Mouse (Mus musculus) heart, adult 2 months (tissue): ENCODE data around the gene Ifi207. TPM values are rescaled to one million over a fixed set of nuclear protein-coding genes. Genes with fewer than 3 reads are reported as not detected.
A peak's percentile ranks its signal among the peaks of the same experiment; 100 is the strongest.
"Not testable (repeated sequence)": the region's sequence is repeated elsewhere in the genome, so short reads cannot be mapped to it uniquely, and the experiment has no call there.

Experiments
- DNase-seq, 2 experiments: peaks; one replicate each; pipeline ENCODE4 v3.0.0; 2021
- H3K27ac ChIP-seq: fragments of 200-600 bp; 2 replicates; pipeline ENCODE4 v1.8.1; 2022
- H3K27me3 ChIP-seq: fragments of 200-500 bp; 2 replicates; pipeline ENCODE4 v1.6.1; 2012; ENCODE audit warnings: mild to moderate bottlenecking, low read length, inconsistent platforms, mixed read lengths; ENCODE audit not compliant: control insufficient read depth, insufficient read depth
- H3K36me3 ChIP-seq: fragments of 200-500 bp; 2 replicates; pipeline ENCODE4 v1.6.1; 2012; ENCODE audit warnings: low read length, inconsistent platforms; ENCODE audit not compliant: control insufficient read depth, insufficient read depth
- H3K4me1 ChIP-seq: fragments of 200-500 bp; 2 replicates; pipeline ENCODE4 v1.6.1; 2011; ENCODE audit warnings: low read length; ENCODE audit not compliant: control insufficient read depth, insufficient read depth
- H3K4me3 ChIP-seq: fragments of 200-600 bp; 2 replicates; pipeline ENCODE4 v1.8.1; 2022
- H3K79me2 ChIP-seq: fragments of 200-500 bp; replicated peaks from 2 replicates; pipeline ENCODE4 v1.6.1; 2012; ENCODE audit warnings: mild to moderate bottlenecking, inconsistent platforms, low read length, moderate library complexity, mixed read lengths; ENCODE audit not compliant: control insufficient read depth, insufficient read depth
- H3K9ac ChIP-seq: fragments of 200-500 bp; 2 replicates; pipeline ENCODE4 v1.6.1; 2012; ENCODE audit warnings: low read depth, mild to moderate bottlenecking, control low read depth, inconsistent platforms, low read length, mixed read lengths
- CTCF ChIP-seq: fragments of 200-600 bp; IDR thresholded peaks from 2 replicates; pipeline ENCODE4 v1.8.1; 2022; ENCODE audit warnings: antibody characterized with exemption, mild to moderate bottlenecking, moderate library complexity
- EP300 ChIP-seq: fragments of 200-500 bp; IDR thresholded peaks from 2 replicates; pipeline ENCODE4 v1.6.1; 2011; ENCODE audit warnings: low read depth, low read length, control low read depth; ENCODE audit not compliant: insufficient read depth
- POLR2A ChIP-seq: fragments of 200-500 bp; IDR thresholded peaks from 2 replicates; pipeline ENCODE4 v1.6.1; 2011; ENCODE audit warnings: mild to moderate bottlenecking, low read depth, low read length, control low read depth; ENCODE audit not compliant: insufficient read depth
- WGBS: fragments of 180-500 bp; shearing (Covaris S2); methylation state at CpG from one replicate; pipeline ENCODE4 v1.1.7; 2018; 5-methylcytosine and 5-hydroxymethylcytosine counted together
- intact Hi-C: fragments of 180-260 bp; cut with DNase I; formaldehyde crosslinking; loops from one replicate; pipeline ENCODE4 v1.15.1; 2025
- polyA plus RNA-seq: library from polyadenylated mRNA; depleted of rRNA; stranded (reverse); fragments of >200 nt; gene quantifications from 2 replicates; pipeline ENCODE4 v1.2.3, GENCODE M21; 2012; rRNA removed
- total RNA-seq, 2 experiments: library from RNA; stranded (reverse); gene quantifications; 2 replicates each; pipeline ENCODE4 v1.2.3; 2021

Ifi207 gene
- total and polyA plus RNA-seq, 3 experiments, result 5.8 to 8.5 (median 5.9) TPM

- DNase-seq, result no peak
- Histone ChIP-seq H3K4me3 (no peak overlapping the region), H3K36me3 (no peaks in the 10 kb centered on the region), H3K79me2 (no peaks in the 10 kb centered on the region), H3K27me3 (no peaks in the 10 kb centered on the region), H3K9ac (no peak overlapping the region), H3K27ac (no peak overlapping the region), H3K4me1 (no peaks in the 10 kb centered on the region)
- TF ChIP-seq EP300 (no peak), POLR2A (no peak), CTCF (no peak)
- intact Hi-C loops, result no loop called here
- WGBS, result 24% methylated on average over 2 of the region's 2 CpGs
Measured at GRCm38 (mm10) chr1:173736986-173737385, 4.6 kb downstream of the Ifi207 start.

DNA sequence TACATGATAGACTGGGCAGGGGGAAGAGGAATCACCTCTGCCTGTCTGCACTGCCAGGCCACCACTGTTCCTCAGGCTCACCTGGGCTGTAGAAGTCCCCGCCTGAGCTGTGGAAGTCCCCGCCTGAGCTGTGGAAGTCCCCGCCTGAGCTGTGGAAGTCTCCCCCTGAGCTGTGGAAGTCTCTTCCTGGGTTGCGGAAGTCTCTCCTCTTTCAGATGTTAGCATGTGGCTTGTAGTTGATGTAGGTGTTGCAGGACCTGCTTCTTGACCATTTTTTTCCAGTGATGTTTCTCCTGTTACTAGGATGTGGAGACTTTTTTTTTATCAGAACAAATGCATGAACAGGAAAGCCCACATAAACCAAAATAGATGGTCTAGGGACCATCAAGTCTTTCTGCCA, 6.5 kb downstream of the Ifi207 start:
- H3K79me2 ChIP-seq, intact Hi-C loops: not testable (repeated sequence)
- 78% methylated on average over 4 of the region's 4 CpGs for WGBS

DNA sequence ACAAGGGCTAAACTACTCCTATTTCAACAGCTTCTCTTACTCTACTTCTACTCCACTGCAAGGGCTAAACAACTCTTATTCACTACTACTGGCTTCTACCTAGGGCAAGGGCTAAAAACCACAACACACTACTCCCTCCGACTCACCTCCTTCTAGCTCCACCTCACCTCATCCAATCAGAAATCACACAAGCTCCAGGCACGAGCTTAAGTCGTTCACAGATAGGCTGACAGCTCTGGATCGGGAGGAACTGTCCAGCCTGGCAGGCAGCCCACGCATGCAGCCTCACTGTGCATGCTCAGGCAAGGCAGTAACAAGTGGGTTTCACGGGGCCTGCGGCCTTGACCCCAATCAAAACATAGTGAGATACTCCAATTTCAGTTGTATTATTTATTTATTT, 8.3 kb downstream of the Ifi207 start:
- Histone ChIP-seq H3K9ac (no peak overlapping the region), H3K27ac (no peak overlapping the region), H3K27me3 (no peaks in the 10 kb centered on the region), H3K79me2 (no peaks in the 10 kb centered on the region), H3K4me3 (no peak overlapping the region), H3K4me1 (no peaks in the 10 kb centered on the region), H3K36me3 (no peaks in the 10 kb centered on the region)
- TF ChIP-seq CTCF (no peak), EP300 (no peak), POLR2A (no peak)
- DNase-seq, result peak in 1 of 2 experiments; percentile 24
- 23% methylated on average over 7 of the region's 7 CpGs for WGBS
- intact Hi-C loops, result no loop called here

More for the DNA sequence above, 6.5 kb downstream of the Ifi207 start:
- H3K27ac ChIP-seq, H3K4me1 ChIP-seq, H3K36me3 ChIP-seq, DNase-seq, H3K9ac ChIP-seq, H3K27me3 ChIP-seq, H3K4me3 ChIP-seq: not testable (repeated sequence)

DNA sequence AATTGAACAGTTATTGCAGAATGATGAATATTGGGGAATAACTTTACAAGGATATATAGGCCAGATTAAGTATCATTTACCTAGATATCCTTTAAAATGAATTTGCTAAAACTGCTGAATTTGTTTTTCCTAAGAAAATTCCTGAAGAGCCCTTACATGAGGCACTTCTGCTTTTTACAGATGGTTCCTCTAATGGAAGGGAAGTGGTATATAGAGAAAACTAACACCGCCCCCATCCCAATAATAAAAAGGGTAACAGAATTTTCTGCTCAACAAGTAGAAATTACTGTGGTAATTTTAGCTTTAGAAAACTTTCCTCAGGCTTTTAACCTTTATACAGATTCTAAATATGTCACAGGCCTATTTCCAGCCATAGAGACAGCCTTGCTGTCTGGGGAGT, 47.3 kb downstream of the Ifi207 start:
- H3K27me3 ChIP-seq, result no peaks in the 10 kb centered on the region
- H3K9ac ChIP-seq, result no peak overlapping the region
- no peak overlapping the region for H3K27ac ChIP-seq
- intact Hi-C loops, result no loop called here
- no peaks in the 10 kb centered on the region for H3K4me1 ChIP-seq
- TF ChIP-seq EP300 (no peak), CTCF (no peak), POLR2A (no peak)
- H3K79me2 ChIP-seq, result no peaks in the 10 kb centered on the region
- DNase-seq, result no peak
- no peak overlapping the region for H3K4me3 ChIP-seq
- no peaks in the 10 kb centered on the region for H3K36me3 ChIP-seq
- 83% methylated on average over 1 of the region's 1 CpGs for WGBS

DNA sequence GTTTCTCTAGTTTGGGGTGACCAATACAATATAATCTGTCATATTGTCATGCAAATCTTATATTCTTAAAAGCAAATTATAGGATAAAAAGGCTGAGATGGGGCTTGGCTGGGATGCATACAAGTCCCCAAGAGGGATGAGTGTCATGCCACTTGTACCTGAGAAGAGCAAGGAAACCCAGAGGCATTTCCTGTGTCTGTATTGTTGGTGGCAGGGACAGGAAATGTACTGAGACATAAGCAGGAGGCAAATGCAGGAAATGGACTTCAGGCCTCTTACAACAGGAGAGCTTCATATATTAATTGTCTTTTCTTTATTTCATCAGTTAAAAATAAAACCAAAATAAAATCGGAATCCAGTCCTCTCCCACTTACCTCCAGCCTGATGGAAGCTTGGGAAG, 62.9 kb downstream of the Ifi207 start:
- H3K9ac ChIP-seq, H3K36me3 ChIP-seq, H3K79me2 ChIP-seq, H3K27me3 ChIP-seq, H3K4me1 ChIP-seq, H3K27ac ChIP-seq, DNase-seq, H3K4me3 ChIP-seq, intact Hi-C loops: not testable (repeated sequence)
- 28% methylated on average over 1 of the region's 1 CpGs for WGBS

DNA sequence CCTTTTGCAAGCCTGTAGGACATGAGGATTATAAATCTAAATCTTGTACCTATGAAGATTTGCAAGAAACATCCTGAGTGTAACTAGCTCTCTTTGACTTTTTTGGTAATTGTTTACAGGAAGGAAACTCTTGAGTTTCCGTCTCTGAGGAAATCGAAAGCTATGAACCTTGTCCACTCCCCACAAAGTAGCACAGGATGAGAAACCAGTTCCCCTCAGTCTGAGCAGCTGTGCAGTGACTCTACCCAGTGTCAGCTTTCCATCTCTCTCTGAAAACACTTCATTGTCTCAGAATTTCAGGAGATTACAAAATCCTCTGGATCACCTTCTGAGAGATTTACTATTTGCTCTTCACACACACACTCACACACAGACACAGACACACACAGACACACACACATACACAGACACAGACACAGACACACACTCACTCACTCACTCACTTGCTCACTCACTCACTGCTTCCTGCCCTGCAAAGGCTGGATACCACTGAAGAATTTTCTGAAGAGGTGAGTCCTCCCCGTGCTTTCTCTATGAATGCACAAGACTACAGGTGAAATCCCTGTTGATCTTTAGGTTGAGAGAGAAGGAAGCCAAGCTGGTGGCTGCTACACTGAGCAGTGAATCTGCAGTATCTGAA, 68.0 kb downstream of the Ifi207 start, which contains the start of gene Ifi208:
Ifi208 (plus strand) TSS at position 218 of the 640 bp plus-strand sequence.
- H3K27ac ChIP-seq, result peak within 1 kb of the TSS; percentile 23
- intact Hi-C loops, H3K9ac ChIP-seq, H3K4me3 ChIP-seq, H3K79me2 ChIP-seq, H3K27me3 ChIP-seq, DNase-seq, H3K36me3 ChIP-seq, H3K4me1 ChIP-seq: not testable (repeated sequence)
- WGBS, result 29% methylated on average over 3 of the region's 3 CpGs

Other genes with a start within 250 kb of the Ifi207 start
- gene Ifi214, start 205.8 kb downstream of the Ifi207 start, total RNA-seq, result under 1 TPM in 1 of 2 experiments, not detected in 1; 0.11 TPM
- 0.16 and 0.18 TPM in 2 replicates for gene Ifi214, start 205.8 kb downstream of the Ifi207 start, polyA plus RNA-seq
- under 1 TPM; 0.13 to 0.25 TPM for gene Ifi213, start 142.5 kb downstream of the Ifi207 start, total RNA-seq
- gene Ifi213, start 142.5 kb downstream of the Ifi207 start, polyA plus RNA-seq, result 1.1 and 1.6 TPM in 2 replicates
- gene Ifi209, start 110.8 kb downstream of the Ifi207 start, total RNA-seq, result under 1 TPM; 0.39 to 0.73 TPM
- gene Ifi209, start 110.8 kb downstream of the Ifi207 start, polyA plus RNA-seq, result 0.45 and 0.56 TPM in 2 replicates
- gene Ifi208, start 68.1 kb downstream of the Ifi207 start, total RNA-seq, result under 1 TPM; 0.50 to 0.64 TPM
- 1.3 and 2.0 TPM in 2 replicates for gene Ifi208, start 68.1 kb downstream of the Ifi207 start, polyA plus RNA-seq
- 1 to 10 TPM; 2.1 to 2.4 TPM for gene Ifi204, start 25.2 kb upstream of the Ifi207 start, total RNA-seq
- 0.66 and 1.9 TPM in 2 replicates for gene Ifi204, start 25.2 kb upstream of the Ifi207 start, polyA plus RNA-seq
- gene Ifi211, start 171.3 kb upstream of the Ifi207 start, total RNA-seq, result 1 to 10 TPM; 2.6 to 3.0 TPM
- gene Ifi211, start 171.3 kb upstream of the Ifi207 start, polyA plus RNA-seq, result 0.85 and 1.3 TPM in 2 replicates
- gene Mndal, start 200.7 kb upstream of the Ifi207 start, total RNA-seq, result 10 to 100 TPM; 12.7 to 12.8 TPM
- gene Mndal, start 200.7 kb upstream of the Ifi207 start, polyA plus RNA-seq, result 6.6 and 6.8 TPM in 2 replicates
- 10 to 100 TPM in 1 of 2 experiments, 1 to 10 TPM in 1; 9.6 to 14.0 TPM for gene Ifi203, start 200.9 kb upstream of the Ifi207 start, total RNA-seq
- gene Ifi203, start 200.9 kb upstream of the Ifi207 start, polyA plus RNA-seq, result 10.7 and 21.8 TPM in 2 replicates
- not detected for gene Ifi202b, start 241.0 kb upstream of the Ifi207 start, total RNA-seq
- gene Ifi202b, start 241.0 kb upstream of the Ifi207 start, polyA plus RNA-seq, result 0.38 TPM in 1 of 2 replicates, not detected in the other